Mouse (Mus musculus) cortical plate, adult 2 months (tissue): ENCODE data around the gene Olfr202.
"Not testable (repeated sequence)": the region's sequence is repeated elsewhere in the genome, so short reads cannot be mapped to it uniquely, and the experiment has no call there.

Experiments
- CTCF ChIP-seq: fragments of 200-500 bp; IDR thresholded peaks from 2 replicates; pipeline ENCODE4 v1.5.1; 2011; ENCODE audit warnings: mild to moderate bottlenecking, control low read depth, low read length; ENCODE audit not compliant: insufficient read depth; ENCODE audit errors: extremely low read depth
- POLR2A ChIP-seq: fragments of 200-500 bp; IDR thresholded peaks from 2 replicates; pipeline ENCODE4 v1.6.1; 2011; ENCODE audit warnings: mild to moderate bottlenecking, low read length, control low read depth; ENCODE audit not compliant: insufficient read depth; ENCODE audit errors: extremely low read depth

DNA sequence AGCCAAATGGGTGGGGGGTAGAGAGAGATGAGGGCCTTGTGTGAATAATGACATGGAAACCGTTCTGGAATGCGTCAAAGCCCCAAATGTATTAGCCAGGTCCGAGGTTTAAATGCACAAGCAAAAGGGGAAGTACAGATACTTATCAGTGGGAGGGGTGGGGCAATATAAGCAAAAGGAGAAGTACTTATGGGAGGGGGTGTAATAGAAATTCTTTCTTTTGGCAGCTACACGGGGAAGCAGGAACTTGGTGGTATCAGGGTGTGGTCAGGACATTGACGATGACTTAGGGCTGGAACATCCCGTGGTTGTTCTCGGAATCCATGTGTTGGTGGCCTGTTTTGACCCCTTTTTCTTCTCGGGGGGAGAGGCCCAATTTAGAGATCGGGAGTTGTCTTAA is 983 bp upstream of the Olfr202 start:
- not testable (repeated sequence) for TF ChIP-seq POLR2A, CTCF
